Mouse (Mus musculus): ENCODE results near the gene Elane.

Elane gene

GRCm38 (mm10) chr10:79856704-79857451, 29.2 kb upstream of the Elane start:
- in situ Hi-C loops (cut with MboI; ENCODE audit: unreplicated experiment in 2 of 2), result loop anchor here in 1 of 2 experiments (10.0 kb wide), 1 partner anchor 288 kb away; the partner anchor contains the start of genes Cbarp and Midn

- in situ Hi-C loops (cut with MboI; ENCODE audit: unreplicated experiment in 2 of 2), result loop anchor here in 1 of 2 experiments (10.0 kb wide), 1 partner anchor 287 kb away; the partner anchor contains the start of genes Cbarp and Midn
Measured at GRCm38 (mm10) chr10:79857452-79857811, 28.6 kb upstream of the Elane start.

- in situ Hi-C loops (cut with MboI; ENCODE audit: unreplicated experiment in 2 of 2), result loop anchor here in 1 of 2 experiments (10.0 kb wide), 1 partner anchor 287 kb away; the partner anchor contains the start of genes Cbarp and Midn
Measured at GRCm38 (mm10) chr10:79857894-79858293, 28.2 kb upstream of the Elane start.

- in situ Hi-C loops (cut with MboI; ENCODE audit: unreplicated experiment in 2 of 2), result loop anchor here in 1 of 2 experiments (10.0 kb wide), 1 partner anchor 286 kb away; the partner anchor contains the start of genes Cbarp and Midn
Measured at GRCm38 (mm10) chr10:79858416-79859074, 27.5 kb upstream of the Elane start.

- in situ Hi-C loops (cut with MboI; ENCODE audit: unreplicated experiment in 2 of 2), result loop anchor here in 1 of 2 experiments (10.0 kb wide), 1 partner anchor 286 kb away; the partner anchor contains the start of genes Cbarp and Midn
Measured at GRCm38 (mm10) chr10:79859116-79859515, 26.9 kb upstream of the Elane start.

GRCm38 (mm10) chr10:79860079-79860911, 25.8 kb upstream of the Elane start:
- in situ Hi-C loops (cut with MboI; ENCODE audit: unreplicated experiment in 2 of 2), result no loop called here

GRCm38 (mm10) chr10:79861230-79862048, 24.6 kb upstream of the Elane start:
- in situ Hi-C loops (cut with MboI; ENCODE audit: unreplicated experiment in 2 of 2), result no loop called here

GRCm38 (mm10) chr10:79862049-79862788, 23.8 kb upstream of the Elane start:
- in situ Hi-C loops (cut with MboI; ENCODE audit: unreplicated experiment in 2 of 2), result no loop called here

GRCm38 (mm10) chr10:79862925-79863324, 23.1 kb upstream of the Elane start:
- in situ Hi-C loops (cut with MboI; ENCODE audit: unreplicated experiment in 2 of 2), result no loop called here

- in situ Hi-C loops (cut with MboI; ENCODE audit: unreplicated experiment in 2 of 2), result no loop called here
Measured at GRCm38 (mm10) chr10:79864351-79865188, 21.5 kb upstream of the Elane start.

GRCm38 (mm10) chr10:79865189-79865601, 20.9 kb upstream of the Elane start:
- in situ Hi-C loops (cut with MboI; ENCODE audit: unreplicated experiment in 2 of 2), result no loop called here

- in situ Hi-C loops (cut with MboI; ENCODE audit: unreplicated experiment in 2 of 2), result no loop called here
Measured at GRCm38 (mm10) chr10:79865801-79866295, 20.2 kb upstream of the Elane start.

GRCm38 (mm10) chr10:79866601-79867000, 19.4 kb upstream of the Elane start:
- in situ Hi-C loops (cut with MboI; ENCODE audit: unreplicated experiment in 2 of 2), result no loop called here

- in situ Hi-C loops (cut with MboI; ENCODE audit: unreplicated experiment in 2 of 2), result no loop called here
Measured at GRCm38 (mm10) chr10:79871845-79872244, 14.2 kb upstream of the Elane start.

- in situ Hi-C loops (cut with MboI; ENCODE audit: unreplicated experiment in 2 of 2), result no loop called here
Measured at GRCm38 (mm10) chr10:79872862-79873261, 13.2 kb upstream of the Elane start.

- in situ Hi-C loops (cut with MboI; ENCODE audit: unreplicated experiment in 2 of 2), result no loop called here
Measured at GRCm38 (mm10) chr10:79873313-79873712, 12.7 kb upstream of the Elane start.

- in situ Hi-C loops (cut with MboI; ENCODE audit: unreplicated experiment in 2 of 2), result no loop called here
Measured at GRCm38 (mm10) chr10:79873715-79874289, 12.2 kb upstream of the Elane start.
